Mouse (Mus musculus): Measurements from ENCODE around the gene Zmynd11.

DNA sequence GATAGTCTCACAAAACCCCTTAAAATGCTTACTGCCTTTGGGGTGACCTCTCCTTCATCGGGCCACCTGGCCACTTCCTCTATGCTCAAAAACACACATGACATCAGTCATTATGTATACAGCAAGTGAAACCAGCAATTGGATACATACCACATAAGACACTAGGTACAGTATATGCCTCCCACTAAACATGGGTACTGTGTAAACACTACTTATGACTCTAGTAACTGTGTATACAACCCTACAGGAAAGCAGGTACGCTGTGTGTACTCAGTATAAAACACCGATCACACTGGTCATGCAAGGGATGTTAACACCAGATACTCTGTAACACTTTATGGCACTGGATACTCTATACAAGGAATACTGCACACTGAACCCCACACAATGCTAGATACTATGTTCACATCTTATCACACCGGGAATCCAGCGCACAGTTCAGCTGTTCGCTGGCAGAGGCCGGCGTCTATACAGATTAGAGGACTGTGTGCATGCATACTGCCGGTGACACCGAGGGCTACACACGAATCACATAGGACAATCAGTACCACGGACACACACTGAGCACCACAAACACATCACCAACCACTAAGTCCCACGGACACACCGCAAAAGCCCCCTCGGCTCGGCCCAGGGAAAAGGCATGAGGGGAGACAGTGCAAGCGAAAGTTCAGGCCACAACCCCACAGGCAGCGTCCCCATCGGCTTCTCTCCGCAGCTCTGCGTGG lies 1.9 kb downstream of the Zmynd11 start:
- TF ChIP-seq CTCF (conservative IDR thresholded peaks at IDR 0.05; ENCODE audit: low read length), result no peak
- no peak for TF ChIP-seq POU5F1 (IDR thresholded peaks at IDR 0.05; ENCODE audit: borderline replicate concordance, low read length)

All from E14TG2a.4 (cell line).